ENCODE assay signal across 8 mouse cellular contexts in the genomic region with DNA sequence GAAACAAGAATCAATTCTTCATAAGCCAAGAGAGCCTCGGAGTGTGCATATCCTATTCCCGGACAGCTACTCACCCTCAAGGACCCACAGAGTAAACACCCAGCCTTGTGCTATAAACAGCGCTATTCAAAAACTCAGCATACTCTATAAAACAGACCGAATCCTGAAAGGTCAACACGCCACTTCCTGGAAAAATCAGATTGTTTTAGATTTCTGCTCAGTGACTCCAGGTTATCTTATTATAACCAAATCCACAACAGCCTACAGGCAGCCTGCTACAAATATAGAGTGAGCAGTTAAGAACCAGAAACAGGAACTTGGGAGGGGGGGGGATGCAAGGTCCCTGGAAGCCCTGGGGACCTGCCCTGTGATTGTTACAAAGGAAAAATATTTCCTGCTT.
DNase-seq lines count a peak whose midpoint lies in the region; ATAC-seq and TF ChIP-seq lines count a peak whose summit lies in the region.

No protein-coding gene starts in this region.

- DNase-seq in left cerebral cortex, adult 2 months (ENCODE audit: extremely low spot score in 1 of 2, low spot score in 2 of 2): no peak
- no peak for DNase-seq in left cerebral cortex, postnatal 36 days (ENCODE audit: low spot score in 2 of 2)
- peak; percentile 53 for DNase-seq in kidney, postnatal 14 days
- peak; percentile 52 for DNase-seq in splenic B cell, adult 2 months (ENCODE audit: low read depth, low spot score)
- DNase-seq in ovary, postnatal 14 days (ENCODE audit: low spot score): no peak
- no peak for DNase-seq in right cerebral cortex, postnatal 36 days (ENCODE audit: low spot score in 2 of 2)

- H3K27ac ChIP-seq in left cerebral cortex, adult 2 months: peak overlapping the region; percentile 48; the same call in 1 of the 2 replicates
- H3K27ac ChIP-seq in heart, embryonic 13.5 days (replicated peaks): peak overlapping the region; percentile 77

- H3K36me3 ChIP-seq in heart, embryonic 13.5 days: peaks cover 32% of the 10 kb centered on the region
- H3K36me3 ChIP-seq in splenic B cell, adult 2 months (ENCODE audit: control insufficient read depth, insufficient read depth, low read length, poor library complexity, severe bottlenecking): no peaks in the 10 kb centered on the region; the same call in 1 of the 2 replicates

- no peak for ATAC-seq in heart, embryonic 13.5 days (ENCODE audit: extremely low read depth, insufficient number of reproducible peaks, low FRiP score, low TSS enrichment)
- no peak for ATAC-seq in megakaryocyte-erythroid progenitor cell, adult 5-6 weeks (replicated peaks; ENCODE audit: low FRiP score, low TSS enrichment, poor library complexity, severe bottlenecking)

- H3K4me2 ChIP-seq in heart, embryonic 13.5 days: no peak overlapping the region

- no peaks in the 10 kb centered on the region for H3K27me3 ChIP-seq in heart, embryonic 13.5 days (replicated peaks)
- no peaks in the 10 kb centered on the region for H3K27me3 ChIP-seq in splenic B cell, adult 2 months (ENCODE audit: control insufficient read depth, insufficient read depth, low read length, poor library complexity, severe bottlenecking)

- TF ChIP-seq CTCF in left cerebral cortex, adult 2 months (IDR thresholded peaks at IDR 0.05): no peak

- no peak overlapping the region for H3K9ac ChIP-seq in heart, embryonic 13.5 days

- WGBS in heart, embryonic 13.5 days: 44% methylated on average over 5 of the region's 5 CpGs

- peaks cover 56% of the 10 kb centered on the region for H3K4me1 ChIP-seq in heart, embryonic 13.5 days

- no peak overlapping the region for H3K4me3 ChIP-seq in left cerebral cortex, adult 2 months
- H3K4me3 ChIP-seq in heart, embryonic 13.5 days: no peak overlapping the region

- intact Hi-C loops in left cerebral cortex, adult 2 months (cut with DNase I): no loop called here
- intact Hi-C loops in left cerebral cortex, postnatal 36 days (cut with DNase I): no loop called here

- H3K9me3 ChIP-seq in heart, embryonic 13.5 days: no peaks in the 10 kb centered on the region

Comparison
In these comparisons a context has a peak if more than half of its experiments do, and no peak if none do; other contexts are left out.
1. DNase-seq: peak in kidney, postnatal 14 days (single experiment) and splenic B cell, adult 2 months (single experiment); none in left cerebral cortex, adult 2 months (0 of 2), left cerebral cortex, postnatal 36 days (0 of 2), ovary, postnatal 14 days (single experiment) and right cerebral cortex, postnatal 36 days (0 of 2).